Mouse (Mus musculus) heart, adult 8-10 months (tissue): ENCODE results near the gene Galns. TPM values are rescaled to one million over a fixed set of nuclear protein-coding genes. Genes with fewer than 3 reads are reported as not detected.
"Not testable (repeated sequence)": the region's sequence is repeated elsewhere in the genome, so short reads cannot be mapped to it uniquely, and the experiment has no call there.

Experiments
- DNase-seq: peaks from one replicate; pipeline ENCODE4 v3.0.0; 2022; ENCODE audit warnings: low spot score
- total RNA-seq, 4 experiments: library from RNA; stranded (reverse); gene quantifications; 2 replicates each; pipeline ENCODE4 v1.2.4; 2022

Gene Galns
- total RNA-seq, 4 experiments from 2014 or later: 3.5 to 5.2 (median 4.4) TPM

DNA sequence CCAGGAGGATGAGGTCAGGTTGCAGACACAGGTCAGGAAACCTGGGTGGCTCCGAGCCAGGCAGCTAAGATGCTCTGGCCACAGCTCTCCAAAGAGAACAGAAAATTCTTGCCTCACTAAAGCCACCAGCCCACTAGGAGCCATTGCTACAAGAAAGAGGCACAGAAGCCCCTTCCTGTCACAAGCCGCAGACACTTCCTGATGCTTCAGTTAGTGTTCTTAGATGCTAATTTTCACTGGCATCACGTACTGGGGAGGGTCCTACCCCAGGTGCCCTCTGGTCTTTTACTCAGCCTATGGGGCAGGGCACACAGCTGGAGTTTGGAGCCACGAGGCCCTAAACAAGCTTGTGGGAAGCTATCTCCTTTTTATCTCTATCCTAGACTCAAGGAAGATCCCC is 15.2 kb downstream of the Galns start:
- DNase-seq: no peak

DNA sequence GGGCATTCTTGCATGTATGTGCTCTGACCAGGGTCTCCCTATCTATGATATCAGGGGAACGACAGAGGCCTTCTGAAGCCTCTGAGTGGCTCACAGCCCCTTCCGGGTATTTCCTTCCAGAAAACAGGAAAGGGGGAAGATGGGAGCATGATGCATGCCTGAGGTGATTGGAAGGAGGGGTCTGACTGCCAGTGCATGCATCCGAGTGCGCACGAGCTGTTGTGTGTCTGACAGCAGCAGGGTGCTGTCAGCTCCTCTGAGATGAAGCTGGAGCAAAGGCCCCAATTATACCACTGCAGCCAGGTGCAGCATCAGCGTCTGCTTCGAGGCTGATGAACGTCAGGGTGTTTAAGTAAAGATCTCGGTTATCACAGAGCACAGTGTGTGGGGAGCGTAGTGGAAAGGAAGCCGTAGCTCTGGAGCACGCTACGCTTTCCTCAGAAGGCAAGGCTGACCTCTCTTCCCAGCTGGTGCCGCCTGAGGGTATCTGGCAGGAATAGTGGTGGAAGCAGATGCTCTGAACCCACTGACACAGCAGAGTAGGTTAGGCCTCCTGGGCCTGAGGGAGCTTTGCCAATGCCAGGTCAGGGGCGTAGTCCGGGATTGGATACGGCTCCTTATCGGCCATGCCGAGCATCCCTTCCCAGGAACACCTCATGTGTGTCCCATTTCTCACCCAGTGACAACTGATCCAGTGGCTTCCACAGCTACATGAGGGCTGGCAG is 17.3 kb downstream of the Galns start:
- no peak for DNase-seq

DNA sequence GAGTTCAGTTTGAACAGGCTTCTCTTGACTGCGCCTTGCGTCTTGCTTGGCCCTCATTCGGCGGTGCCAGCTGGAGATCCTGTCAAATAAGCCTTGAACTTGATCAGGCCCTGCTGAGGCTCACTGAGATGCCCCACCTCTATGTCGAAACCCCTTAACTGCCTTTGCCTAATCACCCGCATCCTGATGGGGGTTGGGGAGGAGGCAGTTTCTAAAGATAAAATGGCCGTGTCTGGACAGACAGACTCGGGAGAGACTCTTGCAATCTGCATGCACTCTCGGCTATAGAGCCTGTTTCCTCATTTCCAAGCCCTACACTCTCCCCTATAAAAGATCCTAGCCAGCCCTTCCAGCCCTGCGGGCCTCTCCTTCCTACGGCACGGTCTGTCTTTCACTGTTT is 18.0 kb downstream of the Galns start:
- DNase-seq: no peak

DNA sequence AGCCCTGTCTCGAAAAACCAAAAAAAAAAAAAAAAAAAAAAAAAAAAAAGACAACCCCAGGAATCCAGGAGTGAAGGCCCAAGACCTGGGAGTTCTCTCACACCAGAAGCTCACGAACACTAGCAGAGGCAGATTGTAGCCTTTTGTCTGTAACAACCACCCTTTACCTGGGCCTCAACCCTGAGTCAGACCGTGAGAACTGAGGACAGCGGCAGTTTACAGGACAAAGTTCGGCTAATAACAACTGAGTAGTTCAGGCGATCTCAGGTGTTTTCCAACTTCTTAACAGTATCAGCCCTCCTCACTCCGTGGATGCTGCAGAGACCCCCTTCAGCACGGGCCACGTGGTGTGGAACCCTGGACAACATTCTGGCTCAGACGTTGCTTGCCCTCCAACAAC is 24.5 kb downstream of the Galns start:
- no peak for DNase-seq

DNA sequence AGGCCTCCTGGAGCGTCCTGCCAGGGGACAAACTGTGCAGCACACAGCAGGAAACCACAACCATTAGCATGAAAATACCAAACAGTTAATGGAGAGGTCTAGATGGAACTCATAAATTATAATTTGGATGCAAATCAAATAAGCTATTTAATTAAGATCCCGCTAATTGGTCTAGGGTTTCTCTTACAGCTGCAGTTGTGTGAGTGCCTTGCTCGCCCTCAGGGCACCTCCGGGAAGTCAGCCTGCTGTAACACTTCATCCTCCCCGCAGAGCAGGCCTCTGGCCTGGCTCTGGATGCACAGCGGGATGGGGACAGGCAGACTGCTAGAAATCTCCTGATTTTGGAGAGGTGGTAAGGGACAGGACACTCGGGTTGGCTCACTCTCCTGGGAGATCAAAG is 25.1 kb downstream of the Galns start:
- DNase-seq: no peak

DNA sequence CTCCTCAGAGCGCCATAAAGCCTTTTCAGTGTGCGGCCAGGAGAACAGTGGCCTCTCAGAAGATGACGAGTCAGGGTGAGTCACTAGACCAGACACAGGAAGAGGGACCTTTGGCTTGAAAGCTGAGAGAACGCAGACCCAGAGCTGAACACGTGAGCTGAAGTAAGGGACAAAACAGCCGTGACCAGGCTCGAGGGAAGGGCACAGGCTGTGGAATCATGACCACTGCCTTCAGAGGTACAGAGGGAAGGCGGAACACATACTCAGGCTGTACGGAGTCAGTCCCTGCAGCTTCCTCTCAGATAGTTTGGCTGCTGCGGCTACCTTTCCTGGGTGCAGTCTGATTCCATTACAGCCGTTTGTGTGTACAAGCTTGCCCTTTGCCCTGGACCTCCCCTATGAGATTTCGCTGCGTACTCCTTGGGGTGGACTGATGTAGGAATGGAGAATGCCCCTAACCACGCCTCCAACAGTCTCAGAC is 25.8 kb downstream of the Galns start:
- DNase-seq: no peak

DNA sequence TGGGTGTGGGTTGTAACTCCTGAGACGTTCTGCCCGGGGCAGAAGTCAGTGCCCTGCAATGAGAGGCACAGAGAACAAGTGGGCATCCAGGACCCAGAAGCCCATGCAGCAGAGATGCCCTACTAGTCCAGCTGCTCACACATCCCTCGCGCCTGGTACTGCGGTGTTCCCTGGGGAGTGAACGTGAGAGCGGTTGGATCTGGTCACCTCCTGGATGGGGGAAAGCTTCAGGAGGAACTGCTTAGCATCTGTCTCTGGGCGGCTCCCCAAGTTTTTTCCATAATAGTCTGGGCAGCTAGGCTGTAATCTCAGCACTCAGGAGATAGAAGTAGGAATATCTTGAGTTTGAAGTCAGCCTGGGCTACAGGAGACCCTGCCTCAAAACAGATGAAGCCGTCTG is 26.3 kb downstream of the Galns start:
- no peak for DNase-seq

DNA sequence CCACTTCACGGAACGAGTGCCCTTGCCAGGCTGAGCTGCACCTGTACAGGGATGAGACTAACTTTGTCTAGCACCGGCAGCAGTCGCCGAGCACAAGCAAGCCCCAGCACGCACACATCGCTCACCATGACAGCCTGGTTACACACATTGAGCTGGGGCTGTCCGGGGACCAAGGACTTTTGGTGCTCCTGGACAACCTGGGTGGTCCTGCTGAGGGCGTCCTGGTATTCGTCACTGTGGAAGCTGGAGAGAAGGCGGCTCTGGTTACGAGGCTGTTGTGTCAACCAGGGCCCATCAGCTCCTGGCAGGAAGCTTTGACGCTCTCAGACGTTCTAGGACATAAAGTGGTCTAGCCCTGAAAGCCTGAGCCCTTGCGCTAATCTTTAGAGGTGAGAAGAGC is 30.3 kb downstream of the Galns start:
- no peak for DNase-seq

DNA sequence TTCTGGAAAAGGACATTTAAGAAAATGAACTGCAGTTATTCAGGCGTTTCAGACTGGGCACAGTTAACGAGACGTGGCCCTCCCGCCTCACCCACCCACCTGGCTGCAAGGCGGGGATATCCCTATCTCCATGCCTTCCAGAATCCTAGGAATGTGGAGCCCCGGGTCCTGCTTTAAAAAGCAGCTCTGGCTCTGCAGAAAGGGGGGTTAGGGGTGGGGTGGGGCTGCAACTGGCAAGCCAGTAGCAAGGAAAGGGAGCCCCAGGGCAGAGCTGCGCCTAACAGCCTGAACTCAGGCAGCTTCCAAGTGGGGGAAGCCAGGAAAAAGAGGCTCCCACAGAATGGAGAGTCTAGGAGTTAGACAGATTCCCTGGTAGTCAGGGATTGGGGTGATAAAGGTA is 32.1 kb downstream of the Galns start:
- no peak for DNase-seq

DNA sequence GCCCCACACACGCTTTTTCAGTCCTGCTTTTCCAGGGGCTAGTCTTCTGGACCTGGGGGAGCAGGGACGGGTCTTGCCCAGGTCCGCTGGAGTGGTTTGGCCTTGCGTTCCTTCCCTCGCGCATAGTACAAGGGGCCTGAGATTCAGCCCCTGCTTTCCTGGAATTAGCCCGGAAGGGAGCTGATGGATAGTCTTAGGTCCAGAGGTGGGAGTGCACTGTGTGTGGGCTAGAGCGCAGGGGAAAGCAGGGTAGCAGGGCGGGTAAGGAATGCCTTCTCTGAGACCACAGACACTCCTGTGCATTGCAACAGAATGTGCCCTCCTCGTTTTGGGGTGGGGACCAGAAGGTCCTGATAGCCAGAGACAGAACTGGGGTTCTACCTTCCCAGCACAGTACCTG is 34.1 kb downstream of the Galns start:
- DNase-seq: no peak

DNA sequence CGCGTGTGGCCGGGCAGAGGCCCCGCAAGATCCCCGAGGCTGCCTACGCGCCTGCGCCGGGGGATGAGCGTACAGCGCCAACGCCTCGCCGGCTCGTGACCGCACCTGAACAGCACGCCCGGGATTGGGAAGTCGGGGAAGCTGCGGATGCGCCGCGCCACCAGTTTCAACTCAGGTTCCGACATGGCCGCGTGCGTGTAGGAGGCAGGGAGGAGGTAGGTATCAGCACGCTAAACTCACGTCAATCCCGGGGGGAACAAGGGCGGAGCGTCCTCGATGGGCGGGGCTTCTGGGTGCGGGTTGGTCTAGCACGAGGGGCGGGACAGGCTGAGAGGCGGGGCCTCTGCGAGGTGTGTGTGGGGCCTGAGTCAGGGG is 34.6 kb downstream of the Galns start, which contains the start of gene Aprt:
Gene Aprt (minus strand): TSS at position 262 of the 375 bp plus-strand sequence.
- DNase-seq: peak; percentile 93

DNA sequence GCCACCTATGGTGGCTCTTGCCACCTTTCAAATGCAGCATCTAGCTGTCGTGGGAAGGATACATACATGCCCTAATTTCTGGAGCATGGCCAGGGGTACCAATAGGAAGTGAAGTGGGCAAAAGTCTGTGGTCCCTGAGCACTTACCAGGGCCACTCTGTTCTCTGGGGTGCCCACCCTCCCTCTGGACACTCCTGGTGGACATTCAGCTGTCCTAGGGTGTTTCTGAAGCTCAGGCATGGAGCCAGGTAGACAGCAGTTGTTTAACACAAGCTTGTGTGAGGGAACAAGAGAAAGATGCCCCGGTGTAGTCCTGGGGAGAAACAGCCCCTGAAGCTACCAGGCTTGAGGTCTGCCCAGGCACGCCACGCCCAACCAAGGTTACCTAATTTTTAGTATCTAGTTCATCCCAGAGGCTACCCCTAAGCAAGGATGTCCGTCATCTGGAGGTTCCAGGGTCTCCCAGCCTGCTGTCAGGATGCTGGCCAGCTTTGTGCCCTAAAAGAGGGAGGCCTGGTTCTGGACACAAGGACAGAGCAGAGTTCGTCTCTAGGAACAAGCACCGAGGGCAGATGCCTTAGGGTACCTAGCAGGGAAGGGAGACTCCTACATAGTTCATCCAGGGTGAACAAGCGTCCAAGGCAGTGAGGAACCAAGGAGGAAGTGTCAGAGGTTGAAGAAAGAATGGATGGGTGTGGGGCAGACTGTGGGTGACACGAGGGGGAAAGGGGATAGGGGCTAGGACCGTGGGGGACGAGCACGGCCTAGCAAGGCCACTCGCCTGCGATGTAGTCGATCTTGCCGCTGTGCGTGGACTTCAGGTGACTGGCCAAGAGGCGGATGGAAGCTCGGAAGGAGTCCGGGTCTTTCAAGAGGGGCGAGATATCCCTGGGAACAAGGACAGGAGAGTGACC is 35.3 kb downstream of the Galns start:
- no peak for DNase-seq

DNA sequence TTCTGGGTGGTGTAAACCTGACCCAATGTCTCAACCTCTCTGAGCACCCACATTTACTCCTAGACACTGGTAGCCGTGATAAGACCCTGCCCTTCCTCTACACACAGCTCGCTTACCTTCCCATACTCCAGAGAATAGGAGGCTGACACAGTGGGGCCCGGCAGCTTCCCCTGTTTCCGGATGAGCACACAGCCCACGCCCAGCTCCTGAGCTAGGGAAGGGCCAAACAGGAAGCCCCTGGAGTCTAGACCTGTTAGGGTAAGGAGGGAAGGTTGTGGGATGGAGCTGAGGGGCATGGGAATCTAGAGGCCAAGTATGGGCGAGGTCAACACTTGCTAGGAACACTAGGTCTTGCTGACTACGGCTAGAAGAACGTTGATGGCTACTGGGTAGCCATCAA is 36.0 kb downstream of the Galns start:
- DNase-seq: no peak

DNA sequence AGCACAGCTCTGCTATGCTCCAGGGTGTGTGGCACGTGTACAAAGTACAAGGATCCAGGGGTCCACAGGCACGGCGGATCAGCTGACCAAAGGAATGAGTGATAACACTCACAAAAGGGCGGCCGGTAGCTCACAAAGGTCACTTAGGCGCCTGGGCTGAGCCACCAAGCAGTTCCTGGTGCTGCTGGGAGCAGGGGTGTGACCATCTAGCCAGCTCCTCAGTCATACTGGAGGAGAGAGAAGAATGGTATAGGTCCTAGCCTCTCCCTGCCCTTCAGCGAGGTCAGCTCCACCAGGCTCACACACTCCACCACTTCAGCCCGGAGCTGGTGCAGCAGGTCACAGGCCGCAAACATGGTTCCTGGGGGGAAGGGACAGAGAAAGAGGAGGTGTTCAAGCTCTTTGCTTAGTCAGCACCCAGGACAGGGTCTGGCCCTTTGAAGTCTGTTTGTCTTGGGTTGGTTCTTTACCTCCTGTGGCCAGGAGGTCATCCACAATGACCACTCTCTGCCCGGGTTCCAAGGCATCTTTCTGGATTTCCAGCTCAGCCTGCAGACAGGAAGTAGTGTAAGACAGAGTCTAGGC is 36.5 kb downstream of the Galns start:
- DNase-seq: no peak

DNA sequence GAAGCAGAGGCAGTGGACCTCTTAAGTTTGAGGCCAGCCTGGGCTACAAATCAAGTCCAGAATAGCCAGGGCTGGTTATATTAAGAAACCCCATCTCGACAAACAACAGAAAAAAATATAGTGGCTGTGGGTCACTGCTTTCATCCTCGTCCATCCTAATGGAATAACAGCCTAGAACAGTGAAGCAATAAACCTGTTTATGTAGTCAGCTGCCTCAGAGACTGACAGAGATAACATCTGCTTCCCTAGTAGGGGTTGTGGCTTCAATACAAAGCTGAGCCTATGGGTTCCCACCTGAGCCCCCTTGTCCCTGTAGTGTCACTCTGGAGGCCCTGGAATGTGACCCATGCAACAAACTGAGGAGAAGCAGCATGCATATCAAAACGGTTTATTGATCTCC is 37.0 kb downstream of the Galns start:
- DNase-seq: no peak

DNA sequence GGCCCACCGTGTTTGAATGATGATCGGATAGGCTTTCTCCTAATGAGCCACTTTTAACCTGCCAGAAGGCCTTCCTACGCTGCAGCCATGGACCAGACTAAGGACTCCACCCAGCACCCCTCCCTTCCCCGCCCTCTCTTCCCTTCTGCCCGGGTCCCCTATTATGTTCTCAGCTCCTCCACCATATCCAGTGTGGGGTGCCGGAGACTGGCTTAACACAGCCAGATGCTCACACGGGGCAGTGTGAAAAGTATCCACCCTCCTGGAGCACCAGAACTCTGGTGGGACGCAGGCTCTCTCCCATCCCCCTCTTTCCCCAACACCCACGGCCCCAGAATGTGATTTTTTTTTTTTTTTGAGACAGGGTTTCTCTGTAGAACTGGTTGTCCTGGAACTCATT is 37.7 kb downstream of the Galns start:
- DNase-seq: no peak

DNA sequence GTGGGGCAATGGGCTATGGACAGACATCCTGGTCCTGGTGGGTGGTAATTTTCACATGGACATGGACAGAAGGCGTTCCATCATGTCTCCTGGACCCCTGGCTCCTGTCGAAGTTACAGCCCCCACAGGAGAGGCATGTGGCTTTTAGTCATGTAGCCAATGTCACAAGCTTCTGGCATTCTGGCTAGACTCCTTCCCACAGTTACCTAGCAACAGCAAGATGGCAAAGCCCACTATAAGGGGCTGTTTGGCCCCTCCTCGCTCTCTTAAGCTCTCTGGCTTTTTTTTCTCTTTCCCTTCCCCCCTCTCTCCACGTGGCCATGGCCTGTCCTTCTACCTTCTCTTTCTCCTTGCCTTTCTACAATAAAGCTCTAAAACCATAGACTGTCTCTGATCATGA is 38.1 kb downstream of the Galns start:
- not testable (repeated sequence) for DNase-seq

DNA sequence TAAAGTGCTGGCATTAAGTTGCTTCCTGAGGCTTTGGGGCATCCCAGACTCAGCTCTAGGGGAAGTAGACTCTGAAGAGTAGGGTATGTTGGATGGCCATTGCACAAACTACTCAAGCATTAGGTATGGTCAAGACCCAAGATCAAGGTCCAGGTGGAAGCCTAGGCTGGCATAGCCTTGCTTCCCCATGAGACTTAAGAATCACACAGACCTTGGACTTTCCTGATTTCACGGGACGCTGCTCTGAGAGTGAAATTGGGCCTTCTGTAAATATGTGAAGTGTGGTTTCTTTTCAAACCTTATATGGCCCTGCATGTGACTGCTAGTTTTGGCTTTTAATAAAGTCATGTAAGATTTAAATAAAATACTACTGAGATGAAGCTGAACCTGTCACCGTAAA is 38.5 kb downstream of the Galns start:
- no peak for DNase-seq

DNA sequence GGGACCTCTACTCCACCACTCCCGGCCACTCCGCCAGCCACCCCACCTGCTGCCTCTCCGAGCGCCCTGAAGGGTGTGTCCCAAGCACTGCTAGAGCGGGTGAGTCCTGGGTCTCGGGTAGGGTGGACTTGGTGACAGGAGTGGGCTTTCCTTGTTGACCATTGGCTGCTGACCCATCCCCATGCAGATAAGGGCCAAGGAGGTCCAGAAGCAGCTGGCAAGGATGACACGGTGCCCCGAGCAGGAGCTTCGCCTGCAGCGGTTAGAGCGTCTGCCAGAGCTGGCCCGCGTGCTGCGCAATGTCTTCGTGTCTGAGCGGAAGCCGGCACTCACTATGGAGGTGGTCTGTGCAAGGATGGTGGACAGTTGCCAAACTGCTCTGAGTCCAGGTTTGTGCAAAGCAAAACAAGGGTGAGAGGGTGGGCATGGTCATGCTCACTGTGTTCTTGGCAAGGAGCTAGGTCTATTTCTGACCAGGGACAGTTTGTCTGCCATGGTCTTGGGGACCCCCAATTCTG is 39.5 kb downstream of the Galns start:
- no peak for DNase-seq

DNA sequence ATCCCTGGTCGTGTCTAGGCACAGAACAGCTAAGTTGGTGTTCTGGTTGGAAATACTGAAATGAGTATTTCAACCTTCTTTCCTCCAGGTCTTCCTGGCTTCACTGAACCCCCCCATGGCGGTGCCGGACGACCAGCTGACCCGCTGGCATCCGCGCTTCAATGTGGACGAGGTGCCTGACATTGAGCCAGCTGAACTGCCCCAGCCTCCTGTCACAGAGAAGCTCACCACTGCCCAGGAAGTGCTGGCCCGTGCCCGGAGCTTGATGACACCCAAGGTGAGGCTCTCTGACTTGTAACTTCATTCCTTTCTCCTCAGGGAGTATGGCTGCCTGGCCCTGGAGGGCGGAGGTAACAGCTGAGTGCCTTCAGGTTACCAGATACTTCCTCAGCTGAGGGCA is 40.1 kb downstream of the Galns start:
- DNase-seq: no peak

DNA sequence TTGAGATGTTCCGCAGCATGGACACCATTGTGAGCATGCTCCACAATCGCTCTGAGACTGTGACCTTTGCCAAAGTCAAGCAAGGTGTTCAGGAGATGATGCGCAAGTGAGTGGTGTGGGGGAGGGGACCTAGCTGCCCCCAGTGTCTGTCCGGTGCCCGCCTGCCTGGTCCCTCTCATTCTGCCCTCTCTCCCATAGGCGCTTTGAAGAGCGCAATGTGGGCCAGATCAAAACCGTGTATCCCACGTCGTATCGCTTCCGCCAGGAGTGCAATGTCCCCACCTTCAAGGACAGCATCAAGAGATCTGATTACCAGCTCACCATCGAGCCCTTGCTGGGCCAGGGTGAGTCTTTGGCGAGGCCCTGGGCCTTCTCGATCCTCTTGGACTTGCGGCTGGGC is 41.3 kb downstream of the Galns start:
- no peak for DNase-seq

DNA sequence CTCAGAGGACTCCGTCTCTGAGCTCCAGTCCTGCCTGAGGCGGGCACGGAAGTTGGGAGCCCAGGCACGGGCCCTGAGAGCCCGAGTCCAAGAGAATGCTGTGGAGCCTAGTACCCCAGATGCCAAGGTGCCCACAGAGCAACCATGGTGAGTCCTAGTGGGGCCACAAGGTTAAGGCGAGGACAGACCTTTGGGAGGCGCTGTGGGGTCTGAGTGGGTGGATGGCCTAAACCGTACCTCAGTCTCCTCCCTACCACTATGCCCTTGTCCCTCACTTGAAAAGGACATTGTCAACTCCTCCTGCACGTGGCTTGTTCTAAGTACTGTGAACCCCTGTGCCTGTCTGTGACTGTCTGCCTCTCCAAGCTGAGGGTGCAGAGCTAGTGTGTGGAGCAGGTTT is 41.9 kb downstream of the Galns start:
- DNase-seq: no peak
